Mouse (Mus musculus): Measurements from ENCODE around the gene Cab39.

- TF ChIP-seq CTCF (IDR thresholded peaks at IDR 0.05; ENCODE audit: low read depth) (no peak), EP300 (IDR thresholded peaks at IDR 0.05; ENCODE audit: low read depth) (no peak)
Observed at GRCm38 (mm10) chr1:85795196-85795595, 2.0 kb downstream of the Cab39 start.

Measured in liver, embryonic 14.5 days (tissue).